Mouse (Mus musculus): ENCODE measurements around the gene Arhgap35. TPM values are rescaled to one million over a fixed set of nuclear protein-coding genes. Genes with fewer than 3 reads are reported as not detected.

Arhgap35 gene
- polyA plus RNA-seq, 1 experiment from 2014 or later = 32.6 TPM

GRCm38 (mm10) chr7:16599006-16599405 lies 15.8 kb downstream of the Arhgap35 start:
- DNase-seq (ENCODE audit: low spot score) (no peak), ATAC-seq (replicated peaks; ENCODE audit: insufficient number of reproducible peaks, low FRiP score, low TSS enrichment, low read depth) (no peak)
- Histone ChIP-seq H3K9me3 (replicated peaks; ENCODE audit: control insufficient read depth, low read length) (no peaks in the 10 kb centered on the region), H3K27me3 (ENCODE audit: control insufficient read depth, insufficient read depth, low read length) (no peaks in the 10 kb centered on the region), H3K4me2 (ENCODE audit: low read depth, low read length) (no peak overlapping the region), H3K4me1 (ENCODE audit: control insufficient read depth, insufficient read depth, low read length) (no peaks in the 10 kb centered on the region), H3K36me3 (replicated peaks; ENCODE audit: control insufficient read depth, insufficient read depth, low read depth, low read length) (no peaks in the 10 kb centered on the region), H3K27ac (replicated peaks; ENCODE audit: low read depth, low read length) (no peak overlapping the region), H3K9ac (replicated peaks; ENCODE audit: low read length) (no peak overlapping the region), H3K4me3 (ENCODE audit: low read depth, low read length) (no peak overlapping the region)
- 86% methylated on average over 2 of the region's 2 CpGs for WGBS

GRCm38 (mm10) chr7:16591292-16591691 lies 23.5 kb downstream of the Arhgap35 start:
- 92% methylated on average over 1 of the region's 1 CpGs for WGBS
- H3K9ac ChIP-seq (replicated peaks; ENCODE audit: low read length) = no peak overlapping the region
- no peak for DNase-seq (ENCODE audit: low spot score)
- no peaks in the 10 kb centered on the region for H3K27me3 ChIP-seq (ENCODE audit: control insufficient read depth, insufficient read depth, low read length)
- H3K36me3 ChIP-seq (replicated peaks; ENCODE audit: control insufficient read depth, insufficient read depth, low read depth, low read length) = no peaks in the 10 kb centered on the region
- no peaks in the 10 kb centered on the region for H3K4me1 ChIP-seq (ENCODE audit: control insufficient read depth, insufficient read depth, low read length)
- no peaks in the 10 kb centered on the region for H3K9me3 ChIP-seq (replicated peaks; ENCODE audit: control insufficient read depth, low read length)
- no peak overlapping the region for H3K27ac ChIP-seq (replicated peaks; ENCODE audit: low read depth, low read length)
- no peak overlapping the region for H3K4me2 ChIP-seq (ENCODE audit: low read depth, low read length)
- ATAC-seq (replicated peaks; ENCODE audit: insufficient number of reproducible peaks, low FRiP score, low TSS enrichment, low read depth) = no peak
- H3K4me3 ChIP-seq (ENCODE audit: low read depth, low read length) = no peak overlapping the region

GRCm38 (mm10) chr7:16587649-16588048 lies 27.1 kb downstream of the Arhgap35 start:
- WGBS = 93% methylated on average over 3 of the region's 3 CpGs
- H3K27ac ChIP-seq (replicated peaks; ENCODE audit: low read depth, low read length) = no peak overlapping the region
- no peak for ATAC-seq (replicated peaks; ENCODE audit: insufficient number of reproducible peaks, low FRiP score, low TSS enrichment, low read depth)
- H3K9ac ChIP-seq (replicated peaks; ENCODE audit: low read length) = no peak overlapping the region
- no peak for DNase-seq (ENCODE audit: low spot score)
- H3K4me1 ChIP-seq (ENCODE audit: control insufficient read depth, insufficient read depth, low read length) = no peaks in the 10 kb centered on the region
- H3K27me3 ChIP-seq (ENCODE audit: control insufficient read depth, insufficient read depth, low read length) = no peaks in the 10 kb centered on the region
- no peak overlapping the region for H3K4me2 ChIP-seq (ENCODE audit: low read depth, low read length)
- H3K4me3 ChIP-seq (ENCODE audit: low read depth, low read length) = no peak overlapping the region
- no peaks in the 10 kb centered on the region for H3K9me3 ChIP-seq (replicated peaks; ENCODE audit: control insufficient read depth, low read length)
- H3K36me3 ChIP-seq (replicated peaks; ENCODE audit: control insufficient read depth, insufficient read depth, low read depth, low read length) = no peaks in the 10 kb centered on the region

- Histone ChIP-seq H3K36me3 (replicated peaks; ENCODE audit: control insufficient read depth, insufficient read depth, low read depth, low read length) (no peaks in the 10 kb centered on the region), H3K4me1 (ENCODE audit: control insufficient read depth, insufficient read depth, low read length) (peaks cover 2% of the 10 kb centered on the region; the same call in 1 of the 2 replicates), H3K9ac (replicated peaks; ENCODE audit: low read length) (no peak overlapping the region), H3K4me2 (ENCODE audit: low read depth, low read length) (no peak overlapping the region), H3K27me3 (ENCODE audit: control insufficient read depth, insufficient read depth, low read length) (no peaks in the 10 kb centered on the region), H3K9me3 (replicated peaks; ENCODE audit: control insufficient read depth, low read length) (no peaks in the 10 kb centered on the region), H3K27ac (replicated peaks; ENCODE audit: low read depth, low read length) (no peak overlapping the region), H3K4me3 (ENCODE audit: low read depth, low read length) (no peak overlapping the region)
- no peak for DNase-seq (ENCODE audit: low spot score)
- ATAC-seq (replicated peaks; ENCODE audit: insufficient number of reproducible peaks, low FRiP score, low TSS enrichment, low read depth) = no peak
Measured at GRCm38 (mm10) chr7:16584384-16584783, 30.4 kb downstream of the Arhgap35 start.

DNA sequence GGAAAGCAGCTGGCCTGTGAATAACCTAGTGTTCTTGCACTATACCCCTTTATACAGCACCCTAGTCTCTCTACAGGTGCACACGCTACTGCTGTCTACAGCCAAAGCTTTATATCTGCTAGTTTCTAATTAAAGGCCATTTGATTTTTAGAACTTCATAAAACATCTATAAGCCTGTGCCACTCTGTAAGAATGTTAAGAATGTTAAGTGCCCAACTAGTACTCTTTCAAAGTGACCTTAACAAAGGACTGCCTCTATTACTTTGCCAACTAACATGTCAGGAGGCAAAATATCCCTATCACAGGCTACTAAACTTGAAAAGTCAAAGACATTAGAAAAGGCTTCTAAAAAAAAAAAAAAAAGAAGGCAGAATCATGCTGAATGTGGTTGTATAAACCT lies 31.0 kb downstream of the Arhgap35 start:
- H3K4me2 ChIP-seq (ENCODE audit: low read depth, low read length) = no peak overlapping the region
- no peaks in the 10 kb centered on the region for H3K36me3 ChIP-seq (replicated peaks; ENCODE audit: control insufficient read depth, insufficient read depth, low read depth, low read length)
- peaks cover 2% of the 10 kb centered on the region; the same call in 1 of the 2 replicates for H3K4me1 ChIP-seq (ENCODE audit: control insufficient read depth, insufficient read depth, low read length)
- H3K27me3 ChIP-seq (ENCODE audit: control insufficient read depth, insufficient read depth, low read length) = no peaks in the 10 kb centered on the region
- no peaks in the 10 kb centered on the region for H3K9me3 ChIP-seq (replicated peaks; ENCODE audit: control insufficient read depth, low read length)
- 83% methylated on average over 1 of the region's 1 CpGs for WGBS
- H3K4me3 ChIP-seq (ENCODE audit: low read depth, low read length) = no peak overlapping the region
- H3K27ac ChIP-seq (replicated peaks; ENCODE audit: low read depth, low read length) = no peak overlapping the region
- no peak overlapping the region for H3K9ac ChIP-seq (replicated peaks; ENCODE audit: low read length)
- DNase-seq (ENCODE audit: low spot score) (no peak), ATAC-seq (replicated peaks; ENCODE audit: insufficient number of reproducible peaks, low FRiP score, low TSS enrichment, low read depth) (no peak)

DNA sequence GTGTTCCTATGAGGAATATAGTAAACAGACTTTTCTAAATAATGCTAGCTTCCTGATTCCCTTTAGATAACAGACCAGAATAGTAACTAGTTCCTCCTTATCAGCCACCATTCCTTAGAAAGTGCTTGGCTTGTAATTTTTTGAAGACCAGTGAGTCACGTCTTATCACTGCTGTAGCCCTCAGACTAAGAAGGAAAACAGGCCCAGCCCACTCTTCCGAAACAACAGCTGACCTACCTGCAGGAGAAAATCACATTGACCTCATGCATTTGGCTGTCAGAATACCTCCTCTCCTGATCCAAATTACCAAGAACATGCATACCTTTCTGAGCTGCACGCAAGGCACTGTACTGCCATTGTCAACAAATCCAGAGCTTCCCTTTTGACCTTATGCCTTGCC lies 32.5 kb downstream of the Arhgap35 start:
- H3K4me3 ChIP-seq (ENCODE audit: low read depth, low read length) = no peak overlapping the region
- WGBS = 84% methylated on average over 3 of the region's 3 CpGs
- DNase-seq (ENCODE audit: low spot score) = no peak
- H3K9me3 ChIP-seq (replicated peaks; ENCODE audit: control insufficient read depth, low read length) = no peaks in the 10 kb centered on the region
- H3K4me2 ChIP-seq (ENCODE audit: low read depth, low read length) = no peak overlapping the region
- no peak overlapping the region for H3K9ac ChIP-seq (replicated peaks; ENCODE audit: low read length)
- H3K27me3 ChIP-seq (ENCODE audit: control insufficient read depth, insufficient read depth, low read length) = no peaks in the 10 kb centered on the region
- no peak for ATAC-seq (replicated peaks; ENCODE audit: insufficient number of reproducible peaks, low FRiP score, low TSS enrichment, low read depth)
- no peaks in the 10 kb centered on the region for H3K36me3 ChIP-seq (replicated peaks; ENCODE audit: control insufficient read depth, insufficient read depth, low read depth, low read length)
- H3K27ac ChIP-seq (replicated peaks; ENCODE audit: low read depth, low read length) = no peak overlapping the region
- peaks cover 2% of the 10 kb centered on the region; the same call in 1 of the 2 replicates for H3K4me1 ChIP-seq (ENCODE audit: control insufficient read depth, insufficient read depth, low read length)

DNA sequence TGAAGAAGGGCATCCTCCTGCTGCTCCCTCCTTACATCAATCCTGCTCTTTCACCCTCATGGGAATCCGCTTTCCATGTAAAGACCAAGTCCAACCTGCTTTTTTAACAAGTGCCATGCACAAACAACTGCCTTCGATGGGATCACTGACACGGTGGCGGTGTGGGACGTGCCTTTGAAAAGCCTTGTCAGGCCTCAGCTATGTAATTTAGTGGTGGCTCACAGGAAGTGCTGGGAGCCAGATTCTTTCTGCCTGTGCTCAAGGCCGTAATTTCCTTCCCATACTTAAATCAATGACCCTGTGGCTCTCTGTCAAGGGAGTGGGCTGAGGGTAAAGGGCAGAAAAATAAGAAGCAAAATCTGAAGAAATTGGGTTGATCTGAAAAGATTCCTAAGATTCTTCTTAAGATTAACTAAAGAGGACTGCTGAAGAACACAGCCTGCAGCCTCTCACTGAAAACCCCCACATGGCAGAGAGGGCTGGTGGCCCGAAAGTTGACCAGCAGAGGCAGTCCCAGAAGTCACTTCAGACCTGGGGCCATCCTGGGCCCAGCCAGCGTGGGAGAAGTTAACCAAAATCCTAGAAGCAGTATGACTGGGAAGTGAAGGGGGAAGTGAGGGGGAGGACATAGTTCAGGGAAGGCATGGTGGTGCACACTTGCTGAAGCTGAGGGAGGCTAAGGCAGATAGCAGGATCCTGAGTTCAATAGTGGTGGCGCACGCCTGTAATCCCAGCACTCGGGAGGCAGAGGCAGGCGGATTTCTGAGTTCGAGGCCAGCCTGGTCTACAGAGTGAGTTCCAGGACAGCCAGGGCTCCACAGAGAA lies 33.3 kb downstream of the Arhgap35 start:
- DNase-seq (ENCODE audit: low spot score) (no peak), ATAC-seq (replicated peaks; ENCODE audit: insufficient number of reproducible peaks, low FRiP score, low TSS enrichment, low read depth) (no peak)
- Histone ChIP-seq H3K4me1 (ENCODE audit: control insufficient read depth, insufficient read depth, low read length) (peaks cover 2% of the 10 kb centered on the region; the same call in 1 of the 2 replicates), H3K9ac (replicated peaks; ENCODE audit: low read length) (0 out of 2 replicates have a peak overlapping the region, but pooled peaks have one; percentile 13), H3K4me2 (ENCODE audit: low read depth, low read length) (no peak overlapping the region), H3K36me3 (replicated peaks; ENCODE audit: control insufficient read depth, insufficient read depth, low read depth, low read length) (no peaks in the 10 kb centered on the region), H3K9me3 (replicated peaks; ENCODE audit: control insufficient read depth, low read length) (no peaks in the 10 kb centered on the region), H3K27me3 (ENCODE audit: control insufficient read depth, insufficient read depth, low read length) (no peaks in the 10 kb centered on the region), H3K27ac (replicated peaks; ENCODE audit: low read depth, low read length) (no peak overlapping the region), H3K4me3 (ENCODE audit: low read depth, low read length) (no peak overlapping the region)
- 54% methylated on average over 13 of the region's 13 CpGs for WGBS

DNA sequence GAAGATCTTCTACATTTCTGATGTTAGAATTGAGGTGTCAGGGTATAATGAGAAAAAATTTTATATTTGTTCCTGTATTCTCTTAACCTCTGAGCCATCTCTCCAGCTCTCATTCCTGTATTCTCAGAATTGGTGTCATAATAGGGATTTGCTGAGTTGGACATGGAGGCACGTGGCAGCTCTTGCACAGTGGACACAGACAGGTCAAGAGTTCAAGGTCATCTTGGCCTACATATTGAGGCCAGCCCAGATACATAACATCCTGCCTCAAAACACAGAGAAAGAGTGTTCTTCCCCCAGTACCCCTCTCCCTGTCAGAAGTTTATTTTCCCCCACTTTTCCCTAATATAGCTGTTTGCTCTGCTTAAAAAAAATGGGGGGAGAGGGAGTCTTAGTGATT lies 38.1 kb downstream of the Arhgap35 start:
- DNase-seq (ENCODE audit: low spot score) (no peak), ATAC-seq (replicated peaks; ENCODE audit: insufficient number of reproducible peaks, low FRiP score, low TSS enrichment, low read depth) (no peak)
- H3K4me1 ChIP-seq (ENCODE audit: control insufficient read depth, insufficient read depth, low read length) = peaks cover 5% of the 10 kb centered on the region; the same call in 1 of the 2 replicates
- no peaks in the 10 kb centered on the region for H3K9me3 ChIP-seq (replicated peaks; ENCODE audit: control insufficient read depth, low read length)
- no peak overlapping the region for H3K27ac ChIP-seq (replicated peaks; ENCODE audit: low read depth, low read length)
- 59% methylated on average over 1 of the region's 1 CpGs for WGBS
- H3K27me3 ChIP-seq (ENCODE audit: control insufficient read depth, insufficient read depth, low read length) = no peaks in the 10 kb centered on the region
- no peaks in the 10 kb centered on the region for H3K36me3 ChIP-seq (replicated peaks; ENCODE audit: control insufficient read depth, insufficient read depth, low read depth, low read length)
- H3K4me3 ChIP-seq (ENCODE audit: low read depth, low read length) = no peak overlapping the region
- no peak overlapping the region for H3K9ac ChIP-seq (replicated peaks; ENCODE audit: low read length)
- H3K4me2 ChIP-seq (ENCODE audit: low read depth, low read length) = no peak overlapping the region
